In genomic region chr9:122006609-122007008, GRCm38 (mm10) we compare ENCODE assay signal across 9 mouse cellular contexts. TPM values are rescaled to one million over a fixed set of nuclear protein-coding genes. Genes with fewer than 3 reads are reported as not detected.
DNase-seq lines count a peak whose midpoint lies in the region; ATAC-seq lines count a peak whose summit lies in the region.
"Had no signal": no experiment of that assay in that cellular context is flagged by ENCODE, and none has a peak within 500 bp of the region (broad histone marks: within the 10 kb centered on the region; RNA-seq: fewer than 3 reads in every experiment).

No protein-coding gene starts in this region.

- ATAC-seq in kidney, embryonic 15.5 days (replicated peaks; ENCODE audit: low FRiP score), result no peak
- no peak; the same call in 1 of the 2 replicates for ATAC-seq in embryonic facial prominence, embryonic 14.5 days (ENCODE audit: low read depth)
- ATAC-seq in neural tube, embryonic 11.5 days (ENCODE audit: insufficient read depth, low FRiP score, low TSS enrichment), result no peak

- 0 out of 2 replicates have a peak, but pooled peaks cover 3% of the 10 kb centered on the region for H3K9me3 ChIP-seq in kidney, embryonic 15.5 days (replicated peaks)
- no peaks in the 10 kb centered on the region for H3K9me3 ChIP-seq in embryonic facial prominence, embryonic 14.5 days (ENCODE audit: control insufficient read depth, low read length)
- H3K9me3 ChIP-seq in neural tube, embryonic 11.5 days (ENCODE audit: control insufficient read depth, low read length), result no peaks in the 10 kb centered on the region
- H3K9me3 ChIP-seq: limb, embryonic 13.5 days had no signal

- H3K4me1 ChIP-seq in kidney, embryonic 15.5 days, result no peaks in the 10 kb centered on the region
- H3K4me1 ChIP-seq in embryonic facial prominence, embryonic 14.5 days (ENCODE audit: control insufficient read depth, insufficient read depth, low read length), result no peaks in the 10 kb centered on the region
- H3K4me1 ChIP-seq in neural tube, embryonic 11.5 days (ENCODE audit: control insufficient read depth, insufficient read depth, low read length), result no peaks in the 10 kb centered on the region
- H3K4me1 ChIP-seq: limb, embryonic 13.5 days had no signal

- H3K27ac ChIP-seq in kidney, embryonic 15.5 days, result no peak overlapping the region
- no peak overlapping the region for H3K27ac ChIP-seq in embryonic facial prominence, embryonic 14.5 days (replicated peaks; ENCODE audit: low read depth, low read length)
- H3K27ac ChIP-seq in neural tube, embryonic 11.5 days (ENCODE audit: low read depth, low read length), result no peak overlapping the region
- H3K27ac ChIP-seq: limb, embryonic 13.5 days had no signal

- H3K9ac ChIP-seq in kidney, embryonic 15.5 days, result no peak overlapping the region
- no peak overlapping the region for H3K9ac ChIP-seq in embryonic facial prominence, embryonic 14.5 days (ENCODE audit: low read depth, low read length)
- no peak overlapping the region for H3K9ac ChIP-seq in neural tube, embryonic 11.5 days (ENCODE audit: low read length)
- H3K9ac ChIP-seq: limb, embryonic 13.5 days had no signal

- WGBS in kidney, embryonic 15.5 days, result 7% methylated on average over 7 of the region's 7 CpGs
- WGBS in embryonic facial prominence, embryonic 14.5 days, result 9% methylated on average over 7 of the region's 7 CpGs
- WGBS in neural tube, embryonic 11.5 days, result 18% methylated on average over 7 of the region's 7 CpGs

- H3K4me2 ChIP-seq in kidney, embryonic 15.5 days, result no peak overlapping the region
- no peak overlapping the region for H3K4me2 ChIP-seq in embryonic facial prominence, embryonic 14.5 days (ENCODE audit: low read depth, low read length)
- no peak overlapping the region for H3K4me2 ChIP-seq in neural tube, embryonic 11.5 days (ENCODE audit: low read depth)
- H3K4me2 ChIP-seq: limb, embryonic 13.5 days had no signal

- H3K4me3 ChIP-seq in kidney, embryonic 15.5 days (replicated peaks), result no peak overlapping the region
- H3K4me3 ChIP-seq in embryonic facial prominence, embryonic 14.5 days (ENCODE audit: low read depth, low read length), result no peak overlapping the region
- H3K4me3 ChIP-seq in neural tube, embryonic 11.5 days (ENCODE audit: low read depth, low read length), result no peak overlapping the region
- H3K4me3 ChIP-seq: limb, embryonic 13.5 days had no signal

- H3K27me3 ChIP-seq in kidney, embryonic 15.5 days, result no peaks in the 10 kb centered on the region
- H3K27me3 ChIP-seq in embryonic facial prominence, embryonic 14.5 days (replicated peaks; ENCODE audit: control insufficient read depth, insufficient read depth, low read length), result no peaks in the 10 kb centered on the region
- H3K27me3 ChIP-seq in neural tube, embryonic 11.5 days (ENCODE audit: control insufficient read depth, insufficient read depth, low read length), result no peaks in the 10 kb centered on the region

- DNase-seq in kidney, adult 9 months, result peak; percentile 46
- DNase-seq in Muller cell, postnatal 12 days (ENCODE audit: inconsistent ontology term), result peak; percentile 40
- peak; percentile 71 for DNase-seq in embryonic facial prominence, embryonic 14.5 days (ENCODE audit: low spot score)
- DNase-seq in neural tube, embryonic 11.5 days (ENCODE audit: low spot score), result peak; percentile 56
- DNase-seq in spleen, adult 18-20 months, result no peak
- DNase-seq in frontal cortex, postnatal 14 days (ENCODE audit: low spot score in 2 of 2), result no peak
- no peak for DNase-seq in cerebellum, adult 18-20 months

- no peaks in the 10 kb centered on the region for H3K36me3 ChIP-seq in kidney, embryonic 15.5 days
- no peaks in the 10 kb centered on the region for H3K36me3 ChIP-seq in embryonic facial prominence, embryonic 14.5 days (ENCODE audit: control insufficient read depth, insufficient read depth, low read length)
- no peaks in the 10 kb centered on the region for H3K36me3 ChIP-seq in neural tube, embryonic 11.5 days (ENCODE audit: control insufficient read depth, insufficient read depth, low read length)
- H3K36me3 ChIP-seq: limb, embryonic 13.5 days had no signal

RNA-seq across cellular contexts. Expression of gene Pomgnt2, which starts 9.7 kb away (rescaled TPM):
- 14.7 and 17.1 TPM in 2 replicates for polyA plus RNA-seq in kidney, embryonic 15.5 days (2015; fragmentation: Nextera tagmentation; extraction: Ambion mirVana)
- polyA plus RNA-seq in embryonic facial prominence, embryonic 14.5 days (2014; fragmentation: Nextera tagmentation; extraction: Ambion mirVana), result 15.8 and 17.6 TPM in 2 replicates
- 12.2 and 13.3 TPM in 2 replicates for polyA plus RNA-seq in neural tube, embryonic 11.5 days (2014; fragmentation: Nextera tagmentation; extraction: Ambion mirVana)

RNA-seq across cellular contexts. Expression of gene Fam198a, which starts 55.8 kb away (rescaled TPM):
- polyA plus RNA-seq in kidney, embryonic 15.5 days (2015; fragmentation: Nextera tagmentation; extraction: Ambion mirVana), result 1.1 and 2.1 TPM in 2 replicates
- polyA plus RNA-seq in embryonic facial prominence, embryonic 14.5 days (2014; fragmentation: Nextera tagmentation; extraction: Ambion mirVana), result 4.9 and 7.0 TPM in 2 replicates
- polyA plus RNA-seq in neural tube, embryonic 11.5 days (2014; fragmentation: Nextera tagmentation; extraction: Ambion mirVana), result 0.66 and 0.81 TPM in 2 replicates

Comparison
In these comparisons a context has a peak if more than half of its experiments do, and no peak if none do; other contexts are left out.
1. DNase-seq: peak in kidney, adult 9 months (single experiment), Muller cell, postnatal 12 days (single experiment), embryonic facial prominence, embryonic 14.5 days (single experiment) and neural tube, embryonic 11.5 days (single experiment); none in spleen, adult 18-20 months (0 of 2), frontal cortex, postnatal 14 days (0 of 2) and cerebellum, adult 18-20 months (0 of 2).